Mouse (Mus musculus) adrenal gland, postnatal 10 days (tissue): ENCODE results near the gene Dock4. TPM values are rescaled to one million over a fixed set of nuclear protein-coding genes. Genes with fewer than 3 reads are reported as not detected.
"Not testable (repeated sequence)": the region's sequence is repeated elsewhere in the genome, so short reads cannot be mapped to it uniquely, and the experiment has no call there.

Source experiments
- DNase-seq: peaks from one replicate; pipeline ENCODE4 v3.0.0; 2021; ENCODE audit warnings: mixed read lengths
- total RNA-seq, 2 experiments: library from RNA; stranded (reverse); gene quantifications; 2 replicates each; pipeline ENCODE4 v1.2.3; 2021

The Dock4 gene
- total RNA-seq, 2 experiments from 2014 or later, result 16.2 to 28.5 TPM

DNA sequence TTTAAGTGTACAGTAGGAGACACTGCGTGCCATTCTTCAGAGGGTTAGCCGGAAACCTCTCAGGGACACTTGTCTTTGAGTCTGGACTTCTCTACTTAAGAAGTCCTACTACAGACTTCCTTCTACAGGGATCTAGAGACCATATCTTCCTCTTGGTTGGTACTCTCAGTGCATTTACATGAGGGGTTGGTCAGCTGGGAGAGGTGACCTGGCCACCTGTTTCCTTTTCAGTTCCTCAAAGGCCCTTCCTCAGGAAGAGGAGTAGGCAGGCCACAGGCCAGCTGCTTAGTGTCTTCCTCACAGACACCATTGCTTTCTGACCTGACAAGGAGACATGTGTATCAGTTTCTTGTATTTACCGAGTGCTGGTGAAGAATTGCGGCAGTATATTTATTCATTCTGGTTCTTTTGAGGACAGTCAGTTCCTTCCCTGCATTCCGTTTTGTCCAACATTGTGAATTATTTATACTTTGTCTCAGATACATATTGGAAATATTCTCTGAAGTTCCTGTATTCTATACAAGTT lies 380.2 kb downstream of the Dock4 start:
- DNase-seq, result no peak

DNA sequence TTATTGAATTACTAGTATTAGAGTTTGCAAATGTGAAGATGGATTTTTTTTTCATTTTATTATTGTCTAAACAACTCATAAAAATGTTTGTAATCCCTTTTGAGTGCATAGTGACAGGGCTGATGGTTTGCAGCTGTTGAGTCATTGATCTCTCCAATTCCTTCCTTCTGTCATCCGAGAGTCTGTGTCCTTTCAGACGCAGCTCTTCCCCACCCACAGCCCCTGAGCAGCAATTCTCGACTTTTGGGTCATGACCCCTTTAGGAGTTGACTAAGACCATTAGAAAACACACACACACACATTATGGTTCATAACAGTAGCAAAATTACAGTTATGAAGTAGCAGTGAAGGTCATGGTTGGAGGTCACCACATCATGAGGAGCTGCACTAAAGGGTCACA lies 380.7 kb downstream of the Dock4 start:
- no peak for DNase-seq

DNA sequence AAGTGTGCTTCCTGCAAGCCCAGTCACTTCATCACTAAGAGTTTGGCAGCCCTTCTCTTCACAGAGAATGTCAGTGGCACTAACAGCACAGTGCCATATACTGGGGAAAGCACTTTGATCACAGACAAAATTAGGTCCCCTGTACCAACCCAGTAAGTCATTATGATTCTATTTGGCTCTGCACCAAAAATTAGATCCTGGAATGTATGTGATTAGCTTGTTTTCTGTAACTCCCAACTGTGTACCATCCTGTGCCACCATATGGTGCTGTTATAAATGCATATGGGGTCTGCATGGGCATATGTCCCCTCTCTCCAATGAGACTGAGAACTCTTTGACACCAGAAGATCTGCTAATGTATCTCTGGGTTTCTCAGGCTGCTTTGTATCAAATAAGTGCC lies 382.3 kb downstream of the Dock4 start:
- no peak for DNase-seq

DNA sequence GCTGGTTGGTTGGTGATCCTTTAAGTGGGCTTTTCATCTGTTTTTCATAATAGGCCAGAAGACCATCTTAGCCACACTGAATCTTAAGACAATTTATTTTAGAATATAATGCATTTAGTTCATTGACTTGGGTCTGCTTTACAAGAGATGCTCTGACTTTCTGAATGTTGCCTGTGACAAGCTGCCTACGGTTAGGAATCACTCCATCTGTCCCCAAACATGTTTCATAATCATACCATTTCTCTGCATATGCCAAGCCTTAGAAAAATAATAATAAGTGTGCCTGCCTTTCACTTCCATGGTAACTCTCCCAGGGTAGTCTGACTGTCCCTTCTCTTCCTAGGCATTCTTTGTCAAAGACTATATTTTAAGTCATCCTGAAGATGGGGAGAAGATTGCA lies 383.5 kb downstream of the Dock4 start:
- no peak for DNase-seq

DNA sequence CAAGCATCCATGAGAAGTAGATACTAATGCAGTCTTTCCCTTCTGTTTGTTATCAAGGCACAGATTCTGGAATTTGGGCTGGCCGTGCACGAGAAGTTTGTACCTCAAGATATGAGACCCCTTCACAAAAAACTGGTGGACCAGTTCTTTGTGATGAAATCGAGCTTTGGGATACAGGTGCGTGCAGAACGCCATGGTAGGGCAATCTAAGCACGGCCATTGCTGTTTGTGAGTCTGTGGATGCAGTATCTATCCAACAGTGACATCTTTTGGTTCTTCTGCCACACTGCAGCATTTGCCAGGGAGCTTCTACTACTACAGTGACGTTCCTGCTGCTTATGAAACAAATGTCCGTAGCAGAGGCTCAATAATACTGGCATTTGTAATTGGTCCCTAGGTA lies 386.4 kb downstream of the Dock4 start:
- DNase-seq, result no peak

DNA sequence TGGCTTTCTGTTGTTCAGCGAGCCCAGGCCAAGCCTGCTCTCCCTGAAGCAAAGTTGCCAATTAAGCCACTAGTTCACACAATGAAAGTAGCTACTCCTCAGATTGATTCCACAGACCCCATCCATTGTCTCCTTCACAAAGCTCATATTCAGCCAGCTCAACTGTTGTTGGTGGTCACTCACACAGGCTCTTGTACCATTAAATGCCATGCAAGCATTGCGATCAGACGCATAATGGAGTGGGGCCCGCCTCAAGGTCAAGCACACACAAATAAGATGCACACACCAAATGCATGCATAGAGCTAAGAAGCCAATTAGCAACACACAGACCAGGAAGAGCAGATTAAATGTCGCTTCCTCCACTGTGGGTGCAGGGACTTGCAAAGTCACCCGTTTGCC lies 391.2 kb downstream of the Dock4 start:
- DNase-seq, result no peak

DNA sequence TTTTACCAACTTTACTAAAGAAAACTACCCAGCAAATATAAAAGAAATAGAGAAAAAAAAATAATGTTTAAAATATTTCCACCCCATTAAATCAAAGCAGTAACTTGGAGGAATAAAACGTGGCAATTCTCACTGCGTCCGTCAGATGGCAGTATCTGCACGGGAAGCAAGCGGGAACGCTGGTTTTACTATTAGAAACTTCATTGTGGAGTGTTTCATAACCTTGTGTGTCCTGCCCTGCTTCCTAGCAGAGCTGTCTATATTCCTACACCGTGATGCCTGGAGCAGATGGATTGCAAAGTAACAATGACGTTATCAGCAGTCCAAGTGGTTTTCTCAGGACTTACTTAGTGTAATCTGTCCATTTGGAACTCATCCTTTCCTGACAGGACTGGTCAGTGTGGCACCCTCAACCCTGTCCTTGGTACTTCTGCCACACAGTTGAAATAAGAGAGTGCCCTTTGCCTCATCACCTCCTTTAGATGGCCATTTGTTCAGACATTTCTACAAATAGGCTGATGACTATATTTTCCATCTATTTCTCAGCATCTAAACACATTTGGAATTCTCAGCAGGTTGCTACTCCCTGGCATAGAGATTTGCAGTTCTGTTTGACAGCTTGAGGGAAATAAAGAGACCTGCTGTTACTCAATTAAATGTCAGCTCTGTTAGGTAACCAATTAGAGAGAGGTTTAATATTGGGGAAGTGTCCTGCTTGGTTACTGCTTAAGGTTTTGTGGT lies 392.0 kb downstream of the Dock4 start:
- peak; percentile 78 for DNase-seq

DNA sequence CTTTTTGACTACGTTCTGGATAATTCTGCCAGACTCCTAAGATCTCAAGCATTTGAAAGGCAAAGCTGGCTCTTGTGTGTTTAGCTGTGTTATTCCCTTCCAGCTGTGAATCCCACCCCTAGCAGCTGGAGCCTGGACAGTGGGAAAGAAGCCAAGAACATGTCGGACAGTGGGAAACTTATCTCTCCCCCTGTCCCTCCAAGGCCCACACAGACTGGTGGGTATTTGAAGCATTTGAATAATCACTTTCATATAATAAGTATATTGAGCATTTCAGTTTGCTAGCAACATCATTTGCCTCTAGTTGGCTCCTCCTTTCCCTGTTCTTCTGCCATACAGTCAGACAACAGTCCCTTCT lies 392.6 kb downstream of the Dock4 start:
- no peak for DNase-seq

DNA sequence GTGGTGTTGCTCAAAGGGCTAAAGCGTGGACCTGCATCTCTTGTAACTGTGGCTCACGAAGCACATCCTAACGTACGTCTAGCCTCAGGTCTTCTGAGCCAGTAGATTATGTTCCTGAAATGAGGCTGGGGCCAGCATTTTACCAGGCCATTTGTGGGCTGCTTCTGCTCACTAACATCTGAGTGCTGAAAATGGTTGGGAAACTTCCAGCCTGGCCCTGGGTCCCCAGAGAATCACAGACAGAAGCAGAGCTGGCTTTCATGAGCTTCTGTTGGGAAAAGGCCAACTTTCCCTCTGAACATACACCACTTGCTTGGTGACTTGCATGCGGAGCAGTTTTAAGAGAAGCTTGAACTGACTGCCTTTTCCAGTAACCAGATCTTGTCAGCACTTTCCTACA lies 393.2 kb downstream of the Dock4 start:
- DNase-seq, result peak; percentile 37

DNA sequence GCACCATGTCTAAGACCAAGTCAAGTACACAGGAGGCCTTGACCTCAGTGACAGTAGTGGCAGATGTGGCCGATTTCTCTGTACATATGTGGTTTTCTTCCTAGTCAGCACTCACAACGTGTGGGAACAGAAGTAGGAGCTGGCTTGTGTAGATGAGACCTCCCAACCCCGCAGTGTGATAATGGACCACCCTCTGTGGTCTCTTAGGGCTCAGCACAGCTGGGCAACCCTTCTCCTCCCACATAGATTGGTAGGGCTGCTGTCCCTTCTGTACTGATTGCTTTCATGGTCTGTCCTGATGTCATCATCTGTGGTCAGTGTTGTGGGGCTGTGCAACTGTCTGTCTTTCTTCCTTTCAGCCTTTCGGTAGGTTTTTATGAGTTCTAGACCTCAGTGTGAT lies 394.1 kb downstream of the Dock4 start:
- DNase-seq, result no peak

DNA sequence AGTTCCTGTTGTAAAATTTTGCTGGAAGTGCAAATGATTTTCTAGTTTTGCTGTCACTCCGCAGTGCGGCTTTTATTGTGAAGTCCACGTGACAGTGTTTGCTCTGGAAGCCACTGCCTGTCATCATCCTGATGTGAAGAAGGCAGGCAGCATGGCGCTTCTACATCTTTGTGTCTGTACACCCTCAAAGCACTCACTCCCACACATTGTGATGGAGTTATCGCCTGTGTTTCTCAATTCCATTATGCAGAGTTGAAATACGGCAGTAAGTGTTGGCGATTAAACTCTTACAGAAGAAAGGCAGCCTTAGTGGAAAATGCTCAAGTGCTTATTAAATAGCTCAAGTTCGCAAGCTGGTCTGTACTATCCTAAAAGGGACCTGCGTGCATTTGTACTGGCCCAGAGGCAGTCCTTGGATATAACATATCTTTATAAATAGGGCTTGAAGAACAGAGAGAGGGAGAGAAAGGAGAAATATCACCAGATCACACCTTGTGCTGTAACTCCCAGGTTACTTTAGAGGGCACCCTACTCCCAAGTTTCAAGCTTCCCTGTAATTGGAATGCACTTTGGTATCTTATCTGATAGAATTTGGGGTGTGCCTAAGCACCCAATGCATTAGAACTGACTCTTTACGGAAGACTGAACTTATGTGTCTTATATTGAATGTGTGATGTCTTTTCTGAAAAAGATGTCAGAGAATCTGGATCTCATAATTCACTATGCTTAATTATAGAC lies 396.7 kb downstream of the Dock4 start:
- no peak for DNase-seq

DNA sequence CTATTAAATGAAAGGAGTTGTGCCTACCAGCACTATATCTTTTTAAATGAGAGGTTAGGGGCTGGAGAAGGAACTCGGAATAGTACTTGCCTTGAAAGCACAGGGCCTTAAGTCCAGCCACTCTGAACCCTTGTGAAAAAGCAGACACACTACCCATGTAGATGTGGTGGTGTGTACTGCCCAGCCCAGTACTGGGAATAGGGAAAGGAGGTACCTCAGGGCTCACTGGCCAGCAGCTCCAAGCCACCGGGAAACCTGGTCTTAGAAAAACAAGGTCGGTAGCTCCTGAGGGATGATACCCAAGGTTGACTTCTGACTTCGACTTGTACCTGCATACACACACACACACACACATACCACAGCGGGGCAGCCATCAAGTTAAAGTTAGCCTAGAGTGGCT lies 397.2 kb downstream of the Dock4 start:
- no peak for DNase-seq

DNA sequence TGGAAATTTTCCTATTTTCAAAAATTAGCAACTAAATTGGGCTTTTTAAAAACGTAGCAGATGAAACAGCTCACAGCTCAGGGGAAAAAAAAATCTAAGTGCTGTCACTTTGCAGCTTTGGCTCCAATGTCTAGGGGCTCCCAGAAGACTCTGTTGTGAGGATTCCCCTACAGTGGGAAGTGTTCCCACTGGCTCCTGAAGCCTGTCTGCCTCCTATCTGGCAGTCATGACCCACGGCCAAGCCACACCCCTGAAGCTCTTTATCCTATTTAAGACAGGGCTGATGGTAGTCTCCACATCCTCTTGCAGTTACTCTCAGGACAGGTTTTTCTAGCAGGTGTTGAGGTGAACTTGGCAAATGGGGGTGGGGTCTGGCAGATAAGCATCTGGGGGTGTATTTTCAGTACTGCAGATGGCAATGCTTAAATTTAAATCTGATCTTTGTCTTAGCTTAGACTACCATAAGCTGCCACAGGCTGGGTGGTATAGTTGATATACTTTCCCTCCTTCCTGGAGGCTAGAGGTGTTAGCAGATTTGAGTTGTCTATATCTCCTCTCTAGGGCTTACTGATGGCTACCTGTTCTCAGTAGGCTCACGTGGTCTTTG lies 397.8 kb downstream of the Dock4 start:
- DNase-seq, result no peak

DNA sequence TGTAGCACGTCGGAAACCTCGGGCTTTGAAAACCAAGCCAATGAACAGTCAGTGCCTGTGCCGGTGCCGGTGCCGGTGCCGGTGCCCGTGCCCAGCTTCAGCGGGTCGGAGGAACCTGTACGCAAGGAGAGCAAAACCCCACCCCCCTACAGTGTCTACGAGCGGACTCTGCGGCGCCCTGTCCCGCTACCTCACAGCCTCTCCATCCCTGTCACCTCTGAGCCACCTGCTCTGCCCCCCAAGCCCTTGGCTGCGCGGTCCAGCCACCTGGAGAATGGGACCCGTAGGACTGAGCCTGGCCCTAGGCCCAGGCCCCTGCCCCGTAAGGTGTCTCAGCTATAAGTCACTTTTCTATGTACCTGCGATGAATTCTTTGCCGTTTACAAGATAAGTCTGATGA lies 398.6 kb downstream of the Dock4 start:
- no peak for DNase-seq

DNA sequence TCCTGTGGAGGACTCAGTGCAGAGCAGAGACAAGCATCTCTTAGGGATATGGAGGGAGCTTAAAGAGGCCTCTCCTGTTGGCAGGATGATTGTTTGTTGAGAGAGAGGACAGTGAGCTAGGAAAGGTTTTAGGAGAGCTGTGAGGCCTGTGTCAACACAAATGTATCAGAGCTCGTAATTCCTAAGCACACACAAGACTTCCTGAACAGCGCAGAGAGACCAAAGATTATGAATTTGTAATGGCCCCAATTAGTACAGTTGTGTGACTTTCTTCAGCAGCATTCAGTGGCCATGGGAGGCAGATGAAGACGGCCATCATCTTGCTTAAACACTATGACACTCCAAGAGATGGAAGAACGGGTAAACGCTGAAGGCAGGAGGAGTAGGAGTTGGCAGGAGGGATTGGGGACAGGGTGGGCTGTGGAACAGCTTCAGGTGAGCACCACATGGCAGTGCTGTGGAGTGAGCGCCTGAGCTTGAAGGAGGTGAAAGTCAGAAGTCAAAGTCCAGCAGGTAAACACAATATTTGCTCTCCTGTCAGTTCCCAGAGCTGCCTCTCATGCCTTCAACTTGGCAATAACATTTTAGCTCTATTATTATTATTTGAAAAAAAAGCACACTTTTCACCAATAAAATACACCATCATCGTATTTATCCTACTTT lies 409.1 kb downstream of the Dock4 start:
- DNase-seq, result no peak

DNA sequence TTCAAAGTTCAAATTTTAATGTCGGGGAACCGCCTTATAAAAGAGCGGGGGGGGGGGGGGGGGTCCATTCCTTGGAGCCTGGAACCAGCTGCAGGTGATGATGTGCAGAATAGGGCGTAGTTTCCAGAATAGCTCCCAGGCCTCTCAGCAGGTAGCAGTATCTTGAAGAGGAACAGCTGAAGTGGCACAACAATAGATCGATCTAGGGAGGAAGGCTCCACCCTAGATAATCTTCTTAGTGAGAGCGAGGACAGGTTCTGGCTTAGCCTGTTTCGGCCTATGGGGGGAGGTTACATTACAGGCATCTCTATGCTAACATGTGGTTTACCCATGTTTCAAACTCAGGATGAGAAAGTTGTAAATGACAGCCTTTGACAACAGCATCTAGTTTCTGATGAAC lies 411.7 kb downstream of the Dock4 start:
- DNase-seq, result no peak

DNA sequence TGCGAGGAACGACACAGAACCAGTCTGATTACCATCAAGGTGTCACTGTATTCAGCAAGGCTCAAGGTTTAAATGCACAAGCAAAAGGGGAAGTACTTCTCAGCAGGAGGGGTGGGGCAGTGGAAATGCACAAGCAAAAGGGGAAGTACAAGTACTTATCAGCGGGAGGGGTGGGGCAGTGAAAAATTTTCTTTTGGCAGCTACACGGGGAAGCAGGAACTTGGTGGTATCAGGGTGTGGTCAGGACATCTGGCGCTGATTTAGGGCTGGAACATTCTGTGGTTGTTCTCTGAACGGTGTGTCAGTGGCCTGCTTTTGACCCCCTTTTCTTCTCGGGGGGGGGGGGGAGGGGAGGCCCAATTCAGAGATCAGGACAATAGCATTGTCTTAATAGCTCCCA lies 413.0 kb downstream of the Dock4 start:
- DNase-seq, result not testable (repeated sequence)

DNA sequence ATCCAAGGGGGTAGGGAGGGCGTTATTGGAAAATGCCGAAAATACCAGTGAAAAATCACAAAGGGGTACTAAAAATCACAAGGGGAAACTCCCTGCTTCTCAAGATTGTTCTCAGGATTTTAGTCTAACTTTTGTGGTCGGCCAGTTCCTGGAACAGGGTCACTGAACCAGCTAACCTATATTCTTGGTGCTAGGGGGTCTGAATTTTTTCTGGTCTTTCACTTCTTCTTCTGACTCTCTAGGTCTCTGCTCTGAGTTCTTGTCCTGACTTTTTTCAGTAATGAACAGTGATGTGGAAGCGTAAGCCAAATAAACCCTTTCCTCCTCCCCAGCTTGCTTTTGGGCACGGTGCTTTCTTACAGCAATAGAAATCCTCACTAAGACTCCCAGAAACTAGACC lies 424.6 kb downstream of the Dock4 start:
- DNase-seq, result no peak

DNA sequence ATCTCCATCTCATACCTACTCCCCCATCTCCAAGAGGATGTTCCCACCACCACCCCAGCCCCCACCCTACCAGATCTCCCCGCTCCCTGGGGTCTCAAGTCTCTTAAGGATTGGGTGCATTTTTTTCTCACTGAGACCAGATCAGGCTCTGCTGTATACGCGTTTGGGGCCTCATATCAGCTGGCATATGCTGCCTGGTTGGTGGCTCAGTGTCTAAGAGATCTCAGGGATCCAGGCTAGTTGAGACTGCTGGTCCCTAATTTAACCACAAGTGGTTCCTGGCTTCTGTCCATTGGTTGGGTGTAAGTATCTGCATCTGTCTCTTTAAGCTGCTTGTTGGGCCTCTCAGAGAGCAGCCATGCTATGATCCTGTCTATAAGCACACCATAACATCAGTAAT lies 427.0 kb downstream of the Dock4 start:
- DNase-seq, result no peak

DNA sequence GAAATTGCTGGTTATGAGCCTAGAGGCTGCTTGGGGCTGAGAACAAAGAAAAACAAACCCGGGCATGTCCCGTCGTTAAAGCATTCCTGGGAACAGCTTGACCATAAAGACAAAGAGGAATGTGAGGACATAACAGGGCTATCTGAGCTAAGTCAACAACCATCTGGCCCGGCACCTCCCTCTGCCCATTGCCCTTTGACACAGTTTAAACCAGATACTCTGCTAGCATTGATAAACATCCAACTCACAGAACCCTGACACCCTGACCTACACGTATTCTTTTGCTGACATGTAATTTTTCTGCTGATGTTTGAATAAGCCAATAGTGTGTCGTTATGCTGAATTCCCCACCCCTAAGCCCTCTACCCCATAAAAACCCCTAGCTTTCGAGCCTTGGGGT lies 427.5 kb downstream of the Dock4 start:
- not testable (repeated sequence) for DNase-seq

DNA sequence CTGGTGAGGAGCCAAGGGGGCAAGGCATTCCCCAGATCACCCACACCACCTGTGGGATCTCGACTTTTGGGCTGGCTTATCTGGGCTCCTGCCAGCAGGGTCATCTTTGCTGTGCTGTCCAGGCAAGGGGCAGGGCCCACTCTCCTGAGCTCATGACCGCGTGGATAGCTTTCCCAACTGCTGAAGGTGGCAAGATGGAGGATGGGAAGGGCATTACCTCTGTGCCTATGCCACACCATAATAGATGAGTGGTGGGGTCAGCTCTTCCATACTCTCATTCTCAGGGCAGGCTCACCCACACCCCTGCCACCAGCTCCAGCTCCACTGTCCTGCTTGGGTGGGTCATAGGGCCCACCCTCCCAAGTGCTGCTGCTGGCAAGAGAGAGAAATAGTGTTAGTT lies 439.2 kb downstream of the Dock4 start:
- DNase-seq, result no peak

DNA sequence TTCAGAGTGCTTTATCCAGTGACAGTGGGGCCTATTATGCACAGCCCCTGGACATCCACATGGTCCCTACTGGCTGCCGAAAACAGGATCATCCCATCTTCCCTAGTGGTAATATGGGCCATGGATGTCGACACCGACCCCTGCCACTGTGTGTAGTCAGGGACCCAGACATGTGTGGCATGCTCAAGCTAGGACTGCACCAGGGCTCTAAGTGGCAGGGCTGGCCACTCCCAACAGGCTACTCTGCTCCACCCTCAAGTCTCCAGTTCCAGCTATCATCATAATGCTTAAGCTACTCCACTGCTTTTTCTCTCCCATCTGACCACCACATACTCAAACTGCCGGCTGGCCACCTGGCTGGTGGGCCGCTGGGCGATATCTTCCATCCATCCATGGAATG lies 439.6 kb downstream of the Dock4 start:
- no peak for DNase-seq

DNA sequence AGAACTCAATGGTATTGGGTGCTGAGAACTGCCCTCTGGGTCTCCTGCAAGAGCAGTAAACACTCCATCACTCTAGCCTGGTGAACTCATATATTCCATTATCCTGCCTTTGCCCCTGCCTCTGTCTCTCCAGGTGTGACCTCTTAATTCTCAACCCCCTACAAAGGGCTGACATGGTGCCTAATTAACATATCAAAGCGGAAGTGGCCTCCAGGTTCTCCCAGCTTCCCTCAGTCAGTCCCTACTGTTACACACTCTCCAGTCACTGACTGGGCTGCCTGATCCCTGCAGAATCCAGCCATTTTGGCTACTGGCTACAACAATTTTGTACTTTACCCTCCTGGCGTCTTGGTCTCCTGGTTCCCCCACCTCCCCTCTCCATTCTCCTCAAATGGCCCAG lies 441.7 kb downstream of the Dock4 start:
- DNase-seq, result no peak
